Mouse (Mus musculus): ENCODE measurements around the gene Rnf43. TPM values are rescaled to one million over a fixed set of nuclear protein-coding genes. Genes with fewer than 3 reads are reported as not detected.

Rnf43 gene
- total RNA-seq, 1 experiment from 2014 or later, result 1.6 TPM

DNA sequence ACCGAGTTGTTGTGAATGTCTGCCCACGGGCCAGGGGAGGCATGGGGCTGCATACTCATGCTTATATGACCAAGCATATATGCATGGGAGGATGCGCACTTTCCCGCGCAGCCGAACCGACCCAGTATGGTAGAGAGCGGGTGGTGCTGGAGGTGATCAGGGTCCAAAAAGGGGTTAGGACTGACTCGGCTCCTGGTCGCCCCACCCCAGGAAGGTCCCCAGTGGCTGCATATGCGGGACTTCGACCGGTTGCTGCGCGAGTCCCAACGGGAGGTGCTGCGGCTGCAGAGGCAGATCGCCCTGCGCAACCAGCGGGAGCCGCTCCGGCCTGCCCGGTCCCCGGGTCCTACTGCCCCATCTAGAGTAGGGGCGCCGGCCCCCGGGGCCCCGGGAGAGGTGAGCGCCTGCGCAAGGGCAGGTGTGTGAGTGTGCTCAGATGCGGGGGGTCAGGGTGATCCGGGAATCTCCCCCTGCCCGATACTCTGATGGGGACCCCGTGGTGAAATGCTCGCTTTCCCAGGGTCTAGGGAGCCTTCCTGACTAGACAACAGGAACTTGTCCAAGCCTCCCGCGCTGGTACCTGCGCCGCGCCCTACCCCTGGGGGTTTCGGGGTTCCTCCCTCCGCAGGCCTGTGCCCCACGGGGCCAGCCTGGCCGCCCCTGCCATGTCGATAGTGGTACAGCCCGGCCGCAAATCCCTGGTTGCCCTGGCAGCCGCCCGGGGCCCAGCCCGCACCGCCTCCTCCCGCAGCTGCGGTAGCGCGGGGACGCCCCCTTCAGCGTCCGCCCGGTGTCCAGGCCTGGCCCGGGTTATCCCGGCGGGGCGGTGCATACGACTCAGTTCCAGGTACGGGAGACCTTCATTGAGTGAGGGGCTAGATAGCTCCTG lies 101.7 kb downstream of the Rnf43 start:
- no peak for ATAC-seq (ENCODE audit: extremely low read depth, insufficient number of reproducible peaks, low FRiP score, poor library complexity, severe bottlenecking)

DNA sequence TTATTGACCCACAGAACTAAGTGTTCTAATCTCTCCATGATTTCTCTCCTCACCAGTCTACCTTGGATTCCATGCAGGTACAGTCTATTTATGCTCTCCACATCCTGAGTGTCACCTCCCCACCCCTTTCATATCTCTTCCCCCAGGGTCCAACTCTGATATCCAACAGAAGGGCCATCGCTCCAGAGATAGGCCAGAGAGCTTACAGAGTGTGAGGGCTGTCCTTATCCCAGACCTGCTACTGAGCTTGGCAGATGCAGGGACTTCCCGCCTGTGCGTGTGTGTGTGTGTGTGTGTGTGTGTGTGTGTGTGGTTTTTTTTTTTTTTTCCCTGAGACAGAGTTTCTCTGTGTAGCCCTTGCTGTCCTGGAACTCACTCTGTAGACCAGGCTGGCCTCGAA lies 106.2 kb downstream of the Rnf43 start:
- ATAC-seq (ENCODE audit: extremely low read depth, insufficient number of reproducible peaks, low FRiP score, poor library complexity, severe bottlenecking), result no peak

DNA sequence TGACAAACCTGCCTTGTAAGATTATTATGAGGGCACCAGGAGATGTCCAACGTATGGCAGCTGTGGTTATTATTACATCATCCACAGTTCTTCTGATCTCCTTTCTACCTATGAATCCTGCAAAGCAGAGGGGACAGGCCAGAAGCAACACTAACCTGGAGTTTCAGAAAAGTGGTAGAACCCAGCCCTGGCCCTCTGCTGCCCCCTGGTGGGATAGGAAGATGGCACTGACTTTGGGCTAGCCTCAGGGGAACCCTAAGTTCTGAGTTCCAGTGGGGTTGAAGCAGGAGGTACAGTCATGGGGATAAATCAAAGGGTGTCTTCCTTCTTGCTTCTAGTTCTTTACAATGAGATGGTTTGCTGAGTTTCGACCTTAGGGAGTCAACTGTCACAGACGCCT lies 108.5 kb downstream of the Rnf43 start:
- peak; percentile 77 for ATAC-seq (ENCODE audit: extremely low read depth, insufficient number of reproducible peaks, low FRiP score, poor library complexity, severe bottlenecking)

DNA sequence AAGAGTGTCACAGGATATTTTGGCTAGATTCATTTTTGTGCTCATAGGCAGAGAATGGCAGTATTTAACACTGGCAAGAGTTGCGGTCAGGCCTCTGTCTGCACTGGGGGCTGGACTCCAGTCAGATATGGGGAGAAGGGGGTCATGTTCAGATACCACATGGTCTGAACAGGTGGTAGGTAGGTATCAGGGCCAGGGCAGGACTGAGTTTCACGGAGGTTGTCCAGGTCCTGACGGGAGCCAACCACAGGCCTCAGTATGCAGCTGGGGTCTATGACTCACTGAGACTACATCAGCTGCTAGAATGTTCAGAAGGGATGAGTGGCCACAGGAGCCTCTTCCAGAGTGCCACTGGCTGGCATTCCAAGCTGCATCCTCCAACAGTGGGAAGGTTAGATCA lies 109.8 kb downstream of the Rnf43 start:
- ATAC-seq (ENCODE audit: extremely low read depth, insufficient number of reproducible peaks, low FRiP score, poor library complexity, severe bottlenecking), result no peak

DNA sequence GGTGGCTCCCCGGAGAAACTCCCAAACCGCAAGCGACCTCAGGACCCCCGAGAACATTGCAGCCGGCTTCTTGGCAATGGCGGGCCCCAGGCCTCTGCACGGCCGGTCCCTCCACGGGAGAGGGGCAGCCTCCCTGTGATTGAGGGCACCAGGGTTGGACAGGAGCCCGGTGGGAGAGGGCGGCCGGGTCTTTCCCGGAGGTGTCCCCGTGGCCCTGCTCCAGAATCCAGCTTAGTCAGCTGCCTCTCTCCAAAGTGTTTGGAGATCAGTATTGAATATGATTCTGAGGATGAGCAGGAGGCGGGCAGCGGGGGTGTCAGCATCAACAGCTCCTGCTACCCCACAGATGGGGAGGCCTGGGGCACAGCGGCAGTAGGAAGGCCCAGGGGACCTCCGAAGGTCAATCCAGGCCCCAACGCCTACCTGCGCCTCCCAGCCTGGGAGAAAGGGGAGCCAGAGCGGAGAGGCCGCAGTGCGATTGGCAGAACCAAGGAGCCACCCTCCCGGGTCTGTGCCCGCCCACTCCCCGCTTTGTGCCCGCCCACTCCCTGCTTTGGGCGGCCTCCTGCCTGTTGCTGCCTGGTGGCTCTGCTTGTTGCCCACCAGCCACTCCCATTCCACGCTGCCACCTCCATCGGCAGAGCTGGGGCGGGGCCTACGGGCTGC lies 115.7 kb downstream of the Rnf43 start:
- no peak for ATAC-seq (ENCODE audit: extremely low read depth, insufficient number of reproducible peaks, low FRiP score, poor library complexity, severe bottlenecking)

DNA sequence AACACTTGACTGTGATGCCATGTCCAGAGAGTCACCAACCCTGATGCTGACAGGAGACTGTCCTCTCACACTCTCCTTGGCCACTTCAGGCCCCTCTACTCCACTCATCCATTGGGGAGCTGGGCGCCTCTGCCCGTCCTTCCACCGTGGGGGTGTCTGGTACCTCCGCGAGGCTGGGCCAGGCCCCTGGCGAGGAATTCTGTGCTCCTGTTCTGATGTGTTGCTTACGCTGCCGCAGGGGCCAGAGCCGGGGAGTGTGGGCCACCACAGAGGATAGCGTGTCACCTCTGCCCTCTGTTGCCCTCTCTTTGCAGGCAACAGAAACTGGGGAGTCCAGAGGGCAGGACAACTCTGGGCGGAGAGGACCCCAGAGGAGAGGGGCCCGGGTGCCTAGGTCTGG lies 116.4 kb downstream of the Rnf43 start:
- no peak for ATAC-seq (ENCODE audit: extremely low read depth, insufficient number of reproducible peaks, low FRiP score, poor library complexity, severe bottlenecking)

DNA sequence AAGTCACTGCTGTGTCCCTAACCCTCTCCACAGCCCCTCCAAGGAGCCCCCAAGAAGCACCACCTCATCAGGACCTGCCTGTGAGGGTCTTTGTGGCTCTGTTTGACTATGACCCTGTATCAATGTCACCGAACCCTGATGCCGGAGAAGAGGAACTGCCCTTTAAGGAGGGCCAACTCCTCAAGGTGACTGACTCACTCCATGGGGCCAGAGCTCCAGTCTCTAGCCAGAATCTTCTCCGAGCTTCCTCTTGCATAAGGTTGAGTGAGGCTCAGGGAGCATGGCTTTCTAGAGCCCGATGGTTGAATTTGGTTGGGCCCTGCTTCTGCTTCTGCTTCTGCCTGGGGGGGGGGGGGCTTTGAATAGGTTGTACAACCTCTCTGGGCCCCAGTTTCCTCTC lies 116.9 kb downstream of the Rnf43 start:
- ATAC-seq (ENCODE audit: extremely low read depth, insufficient number of reproducible peaks, low FRiP score, poor library complexity, severe bottlenecking), result no peak

DNA sequence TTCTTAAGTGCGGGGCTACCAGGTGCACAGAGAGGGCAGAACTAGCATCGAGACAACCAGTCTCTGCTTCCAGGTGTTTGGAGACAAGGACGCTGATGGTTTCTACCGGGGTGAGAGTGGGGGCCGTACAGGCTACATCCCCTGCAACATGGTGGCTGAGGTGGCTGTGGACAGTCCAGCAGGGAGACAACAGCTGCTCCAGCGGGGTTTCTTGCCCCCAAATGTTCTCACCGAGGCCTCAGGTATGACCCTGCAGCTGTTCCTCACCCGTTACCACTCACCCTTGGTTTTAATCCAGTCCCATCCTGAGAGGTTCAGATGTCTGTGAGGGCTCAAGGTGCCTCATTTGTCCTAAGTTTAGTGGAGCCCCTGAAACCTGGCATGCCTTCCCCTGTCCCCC lies 117.6 kb downstream of the Rnf43 start:
- no peak for ATAC-seq (ENCODE audit: extremely low read depth, insufficient number of reproducible peaks, low FRiP score, poor library complexity, severe bottlenecking)

Other genes with a start within 250 kb of the Rnf43 start
- not detected in 2 replicates for gene Gm11492, start 96.1 kb upstream of the Rnf43 start, total RNA-seq (2017)
- 1.4 and 1.5 TPM in 2 replicates for gene Sept4, start 93.8 kb upstream of the Rnf43 start, total RNA-seq (2017)
- gene Mtmr4, start 70.6 kb upstream of the Rnf43 start, total RNA-seq (2017), result 27.7 TPM in 2 replicates
- gene Hsf5, start 45.6 kb upstream of the Rnf43 start, total RNA-seq (2017), result not detected in 2 replicates
- gene Supt4a, start 74.8 kb downstream of the Rnf43 start, total RNA-seq (2017), result 181 and 183 TPM in 2 replicates
- gene Tspoap1, start 97.8 kb downstream of the Rnf43 start, total RNA-seq (2017), result 21.4 and 22.2 TPM in 2 replicates
- 0.98 TPM in 1 of 2 replicates, not detected in the other for gene Mpo, start 130.9 kb downstream of the Rnf43 start, total RNA-seq (2017)
- gene Lpo, start 165.6 kb downstream of the Rnf43 start, total RNA-seq (2017), result not detected in 2 replicates
- 7.4 and 8.8 TPM in 2 replicates for gene Mks1, start 190.5 kb downstream of the Rnf43 start, total RNA-seq (2017)
- gene Epx, start 212.8 kb downstream of the Rnf43 start, total RNA-seq (2017), result not detected in 2 replicates
- gene Olfr462, start 229.5 kb downstream of the Rnf43 start, total RNA-seq (2017), result not detected in 2 replicates
- not detected in 2 replicates for gene Olfr463, start 234.7 kb downstream of the Rnf43 start, total RNA-seq (2017)

Data from neutrophil, adult 5-6 weeks (primary cell).